Mouse (Mus musculus): ENCODE measurements around the gene Syn2. TPM values are rescaled to one million over a fixed set of nuclear protein-coding genes. Genes with fewer than 3 reads are reported as not detected.

Gene Syn2
- polyA plus RNA-seq, 1 experiment from 2014 or later: 23.3 TPM

DNA sequence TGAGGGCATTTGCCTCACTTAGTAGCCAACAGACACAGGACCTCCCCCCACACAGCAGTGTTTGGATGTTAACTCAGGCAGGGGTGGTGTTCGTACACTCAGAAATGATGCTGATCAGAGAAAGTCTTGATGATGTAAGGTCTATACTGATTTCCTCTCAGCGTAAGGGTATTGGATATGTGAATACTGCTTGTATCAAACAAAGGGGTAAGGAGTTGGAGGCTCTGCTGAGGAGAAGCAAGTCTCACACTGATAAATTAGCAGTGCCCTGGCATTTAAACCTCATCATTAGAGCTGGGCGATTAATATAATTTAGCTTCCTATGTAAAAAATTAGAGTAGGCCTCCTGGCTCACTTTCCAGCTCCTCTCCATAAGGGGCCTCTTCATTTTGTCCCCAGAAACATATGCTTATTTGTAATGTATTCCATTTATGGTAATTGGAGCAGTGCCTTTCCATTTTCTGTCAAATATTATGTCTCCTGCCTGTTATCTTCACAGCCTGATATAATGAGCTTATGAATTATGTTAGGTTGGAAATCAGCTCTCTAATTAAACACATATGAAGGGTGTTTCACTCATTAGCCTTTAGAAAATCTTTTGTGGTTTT is 31.3 kb downstream of the Syn2 start:
- Histone ChIP-seq H3K4me3 (ENCODE audit: low read depth, low read length) (no peak overlapping the region), H3K36me3 (ENCODE audit: control insufficient read depth, insufficient read depth, low read length) (no peaks in the 10 kb centered on the region), H3K9ac (ENCODE audit: low read length) (no peak overlapping the region), H3K9me3 (replicated peaks; ENCODE audit: control insufficient read depth, low read length) (no peaks in the 10 kb centered on the region), H3K4me1 (ENCODE audit: control insufficient read depth, insufficient read depth, low read length) (no peaks in the 10 kb centered on the region), H3K4me2 (ENCODE audit: low read length) (no peak overlapping the region), H3K27ac (ENCODE audit: low read depth, low read length) (peak overlapping the region; percentile 77), H3K27me3 (replicated peaks; ENCODE audit: control insufficient read depth, insufficient read depth, low read length) (no peaks in the 10 kb centered on the region)
- DNase-seq (ENCODE audit: low spot score) (peak; percentile 63), ATAC-seq (peak; percentile 78; the same call in 1 of the 2 replicates)
- 65% methylated on average over 3 of the region's 3 CpGs for WGBS

DNA sequence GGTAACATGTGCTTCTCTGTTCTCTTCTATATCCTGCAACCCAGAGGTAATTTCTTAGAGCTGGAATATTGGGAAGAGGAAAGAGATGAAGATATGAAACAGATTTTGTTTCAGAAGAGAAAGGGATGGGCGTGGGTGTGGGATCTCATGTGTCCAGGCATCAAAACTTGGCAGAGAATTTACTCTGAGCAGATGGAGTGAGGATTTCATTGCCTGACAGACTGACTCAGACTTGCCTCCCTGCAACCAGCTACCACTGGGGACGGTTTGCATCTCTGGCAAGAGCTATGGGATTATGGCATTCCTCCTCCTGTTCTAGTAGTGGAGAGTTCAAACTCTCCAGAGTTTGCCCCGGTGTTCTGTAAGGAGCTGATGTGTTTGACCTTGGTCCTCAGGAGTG is 34.2 kb downstream of the Syn2 start:
- DNase-seq (ENCODE audit: low spot score) (peak; percentile 72), ATAC-seq (peak; percentile 65)
- H3K4me1 ChIP-seq (ENCODE audit: control insufficient read depth, insufficient read depth, low read length): no peaks in the 10 kb centered on the region
- no peak overlapping the region for H3K4me2 ChIP-seq (ENCODE audit: low read length)
- H3K4me3 ChIP-seq (ENCODE audit: low read depth, low read length): no peak overlapping the region
- no peaks in the 10 kb centered on the region for H3K27me3 ChIP-seq (replicated peaks; ENCODE audit: control insufficient read depth, insufficient read depth, low read length)
- no peaks in the 10 kb centered on the region for H3K9me3 ChIP-seq (replicated peaks; ENCODE audit: control insufficient read depth, low read length)
- no peaks in the 10 kb centered on the region for H3K36me3 ChIP-seq (ENCODE audit: control insufficient read depth, insufficient read depth, low read length)
- WGBS: 50% methylated on average over 3 of the region's 3 CpGs
- no peak overlapping the region for H3K9ac ChIP-seq (ENCODE audit: low read length)
- peak overlapping the region; percentile 46; the same call in 1 of the 2 replicates for H3K27ac ChIP-seq (ENCODE audit: low read depth, low read length)

DNA sequence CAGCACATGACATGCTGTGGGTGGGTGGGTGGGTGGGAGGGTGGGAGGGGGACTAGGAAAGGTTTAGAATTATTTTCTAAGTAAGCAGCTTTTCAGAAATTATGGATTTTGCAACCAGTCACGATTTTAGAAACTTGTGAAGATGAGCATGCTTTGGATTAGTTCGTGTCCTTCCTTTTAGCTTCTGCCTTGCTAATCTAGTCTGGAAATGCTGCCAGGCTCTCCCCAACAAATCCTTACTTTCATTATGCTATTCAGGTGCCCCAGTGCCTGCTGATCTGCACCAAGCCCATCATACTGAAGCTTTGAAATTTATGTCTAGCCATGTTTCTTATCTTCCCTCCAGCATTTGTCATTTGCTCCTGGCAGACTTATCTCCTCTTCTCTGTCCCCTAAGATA is 34.8 kb downstream of the Syn2 start:
- DNase-seq (ENCODE audit: low spot score): no peak
- H3K27me3 ChIP-seq (replicated peaks; ENCODE audit: control insufficient read depth, insufficient read depth, low read length): no peaks in the 10 kb centered on the region
- no peak overlapping the region for H3K27ac ChIP-seq (ENCODE audit: low read depth, low read length)
- no peak overlapping the region for H3K4me3 ChIP-seq (ENCODE audit: low read depth, low read length)
- no peak for ATAC-seq
- no peak overlapping the region for H3K9ac ChIP-seq (ENCODE audit: low read length)
- no peaks in the 10 kb centered on the region for H3K9me3 ChIP-seq (replicated peaks; ENCODE audit: control insufficient read depth, low read length)
- H3K36me3 ChIP-seq (ENCODE audit: control insufficient read depth, insufficient read depth, low read length): no peaks in the 10 kb centered on the region
- H3K4me1 ChIP-seq (ENCODE audit: control insufficient read depth, insufficient read depth, low read length): no peaks in the 10 kb centered on the region
- WGBS: 63% methylated on average over 2 of the region's 2 CpGs
- H3K4me2 ChIP-seq (ENCODE audit: low read length): no peak overlapping the region

DNA sequence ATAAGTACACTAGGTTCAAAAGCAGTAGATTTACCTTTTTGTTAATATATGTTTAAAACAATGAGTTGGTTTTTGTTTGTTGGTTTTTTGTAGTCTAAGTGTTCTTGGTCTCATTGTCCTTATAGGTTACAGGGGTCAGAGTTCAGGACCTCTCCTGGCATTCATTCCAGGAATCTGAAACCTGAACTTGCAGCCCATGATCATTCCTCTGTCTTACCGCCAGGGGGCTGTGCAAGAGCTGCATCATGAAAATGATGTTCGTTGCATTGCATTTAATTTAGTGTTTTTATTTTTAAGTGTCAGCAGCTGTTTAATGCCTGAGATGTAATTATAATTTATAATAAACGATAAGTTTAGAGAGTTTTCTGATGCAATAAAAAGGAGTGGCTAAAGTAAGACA is 40.1 kb downstream of the Syn2 start:
- Histone ChIP-seq H3K4me3 (ENCODE audit: low read depth, low read length) (no peak overlapping the region), H3K27me3 (replicated peaks; ENCODE audit: control insufficient read depth, insufficient read depth, low read length) (no peaks in the 10 kb centered on the region), H3K27ac (ENCODE audit: low read depth, low read length) (no peak overlapping the region), H3K36me3 (ENCODE audit: control insufficient read depth, insufficient read depth, low read length) (no peaks in the 10 kb centered on the region), H3K9me3 (replicated peaks; ENCODE audit: control insufficient read depth, low read length) (no peaks in the 10 kb centered on the region), H3K9ac (ENCODE audit: low read length) (no peak overlapping the region), H3K4me1 (ENCODE audit: control insufficient read depth, insufficient read depth, low read length) (0 out of 2 replicates have a peak, but pooled peaks cover 3% of the 10 kb centered on the region), H3K4me2 (ENCODE audit: low read length) (no peak overlapping the region)
- ATAC-seq: no peak
- DNase-seq (ENCODE audit: low spot score): peak; percentile 56
- WGBS: 30% methylated on average over 3 of the region's 3 CpGs

DNA sequence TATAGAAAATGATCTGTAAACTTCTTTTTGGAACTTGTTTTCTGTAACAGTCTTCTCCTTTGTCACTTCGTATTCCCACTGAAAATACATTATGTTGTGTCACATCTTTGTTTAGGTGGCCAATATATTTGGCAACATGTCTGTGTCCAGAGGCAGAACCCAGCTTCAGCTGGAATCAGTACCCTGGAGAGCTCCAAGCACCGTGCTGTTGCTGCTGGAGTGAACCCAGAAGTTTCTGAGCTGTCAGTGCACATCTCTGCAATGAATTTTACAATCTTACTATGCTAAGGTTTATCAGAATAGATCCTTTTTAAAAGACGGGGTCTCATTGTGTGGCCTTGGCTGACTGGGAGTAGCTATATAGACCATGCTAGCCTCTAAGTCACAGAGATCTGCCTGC is 44.1 kb downstream of the Syn2 start:
- H3K27ac ChIP-seq (ENCODE audit: low read depth, low read length): no peak overlapping the region
- no peak overlapping the region for H3K9ac ChIP-seq (ENCODE audit: low read length)
- H3K27me3 ChIP-seq (replicated peaks; ENCODE audit: control insufficient read depth, insufficient read depth, low read length): no peaks in the 10 kb centered on the region
- ATAC-seq: no peak
- H3K36me3 ChIP-seq (ENCODE audit: control insufficient read depth, insufficient read depth, low read length): no peaks in the 10 kb centered on the region
- 0 out of 2 replicates have a peak, but pooled peaks cover 3% of the 10 kb centered on the region for H3K4me1 ChIP-seq (ENCODE audit: control insufficient read depth, insufficient read depth, low read length)
- no peaks in the 10 kb centered on the region for H3K9me3 ChIP-seq (replicated peaks; ENCODE audit: control insufficient read depth, low read length)
- no peak for DNase-seq (ENCODE audit: low spot score)
- no peak overlapping the region for H3K4me3 ChIP-seq (ENCODE audit: low read depth, low read length)
- 44% methylated on average over 3 of the region's 3 CpGs for WGBS
- H3K4me2 ChIP-seq (ENCODE audit: low read length): no peak overlapping the region

DNA sequence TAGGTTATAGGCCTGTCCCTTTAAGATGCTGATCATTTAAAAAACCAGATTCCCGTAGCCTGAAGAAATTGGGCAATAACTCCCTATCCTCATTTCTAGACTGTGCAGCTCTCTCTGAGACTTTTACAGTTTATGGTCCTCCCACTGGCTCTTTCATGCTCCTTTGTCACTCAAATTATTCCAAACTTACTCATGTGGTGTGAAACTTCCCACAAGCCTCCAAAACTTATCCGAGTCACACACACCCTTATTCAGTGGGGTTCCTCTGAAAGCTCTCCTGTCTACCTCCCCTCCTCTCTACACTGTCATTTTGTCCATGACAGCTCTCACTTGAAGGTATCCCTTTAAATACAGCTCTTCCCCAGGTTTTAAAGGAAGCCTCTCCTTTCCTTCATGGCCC is 46.4 kb downstream of the Syn2 start:
- no peak overlapping the region for H3K4me2 ChIP-seq (ENCODE audit: low read length)
- 0 out of 2 replicates have a peak, but pooled peaks cover 3% of the 10 kb centered on the region for H3K4me1 ChIP-seq (ENCODE audit: control insufficient read depth, insufficient read depth, low read length)
- H3K4me3 ChIP-seq (ENCODE audit: low read depth, low read length): no peak overlapping the region
- 70% methylated on average over 2 of the region's 2 CpGs for WGBS
- DNase-seq (ENCODE audit: low spot score): no peak
- H3K36me3 ChIP-seq (ENCODE audit: control insufficient read depth, insufficient read depth, low read length): no peaks in the 10 kb centered on the region
- H3K27me3 ChIP-seq (replicated peaks; ENCODE audit: control insufficient read depth, insufficient read depth, low read length): no peaks in the 10 kb centered on the region
- no peak overlapping the region for H3K9ac ChIP-seq (ENCODE audit: low read length)
- H3K27ac ChIP-seq (ENCODE audit: low read depth, low read length): no peak overlapping the region
- H3K9me3 ChIP-seq (replicated peaks; ENCODE audit: control insufficient read depth, low read length): no peaks in the 10 kb centered on the region
- ATAC-seq: no peak

DNA sequence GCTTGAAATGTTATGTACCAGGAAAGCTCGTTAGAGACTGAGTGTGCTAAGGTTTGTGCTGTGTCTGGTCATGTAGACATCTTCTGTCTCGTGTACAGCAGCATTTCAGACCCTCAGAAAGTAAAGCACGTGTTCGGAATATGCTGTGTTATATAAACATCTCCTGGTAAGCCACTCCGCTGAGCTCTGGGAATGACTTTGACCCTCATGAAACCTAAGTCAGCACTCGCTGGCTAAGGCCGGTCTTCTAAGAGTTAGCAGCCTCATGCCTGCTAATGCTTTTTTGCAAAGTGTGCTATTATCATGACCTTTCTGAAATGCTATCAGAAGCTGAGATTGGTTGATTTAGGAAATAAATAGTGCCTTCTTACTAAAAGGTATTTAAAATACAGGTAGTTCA is 56.4 kb downstream of the Syn2 start:
- Histone ChIP-seq H3K27me3 (replicated peaks; ENCODE audit: control insufficient read depth, insufficient read depth, low read length) (no peaks in the 10 kb centered on the region), H3K9ac (ENCODE audit: low read length) (no peak overlapping the region), H3K4me3 (ENCODE audit: low read depth, low read length) (no peak overlapping the region), H3K9me3 (replicated peaks; ENCODE audit: control insufficient read depth, low read length) (no peaks in the 10 kb centered on the region), H3K27ac (ENCODE audit: low read depth, low read length) (no peak overlapping the region), H3K36me3 (ENCODE audit: control insufficient read depth, insufficient read depth, low read length) (no peaks in the 10 kb centered on the region), H3K4me1 (ENCODE audit: control insufficient read depth, insufficient read depth, low read length) (no peaks in the 10 kb centered on the region), H3K4me2 (ENCODE audit: low read length) (no peak overlapping the region)
- 80% methylated on average over 7 of the region's 7 CpGs for WGBS
- DNase-seq (ENCODE audit: low spot score) (no peak), ATAC-seq (no peak)

DNA sequence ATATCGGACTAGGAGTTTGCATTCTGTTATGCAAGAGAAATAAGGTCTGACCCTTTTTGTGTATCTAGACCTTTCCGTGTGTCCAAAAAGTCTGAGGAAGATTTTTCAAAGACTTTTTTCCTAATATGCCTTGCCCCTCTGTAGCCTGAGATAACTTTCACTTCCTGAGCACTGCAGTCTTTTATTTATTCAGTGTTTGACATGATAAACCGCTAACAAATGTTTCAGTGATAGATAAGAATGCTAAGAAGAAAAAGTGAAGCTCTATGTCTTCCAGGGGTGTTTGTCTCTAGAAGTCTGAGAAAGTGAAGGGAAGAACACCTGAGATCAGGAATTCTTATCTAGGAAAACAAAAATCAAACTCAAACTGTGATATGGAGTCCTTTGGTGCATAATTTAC is 66.1 kb downstream of the Syn2 start:
- no peak for ATAC-seq
- H3K27me3 ChIP-seq (replicated peaks; ENCODE audit: control insufficient read depth, insufficient read depth, low read length): no peaks in the 10 kb centered on the region
- H3K27ac ChIP-seq (ENCODE audit: low read depth, low read length): no peak overlapping the region
- WGBS: 98% methylated on average over 3 of the region's 3 CpGs
- no peak overlapping the region for H3K4me2 ChIP-seq (ENCODE audit: low read length)
- H3K36me3 ChIP-seq (ENCODE audit: control insufficient read depth, insufficient read depth, low read length): no peaks in the 10 kb centered on the region
- DNase-seq (ENCODE audit: low spot score): no peak
- no peak overlapping the region for H3K9ac ChIP-seq (ENCODE audit: low read length)
- H3K9me3 ChIP-seq (replicated peaks; ENCODE audit: control insufficient read depth, low read length): no peaks in the 10 kb centered on the region
- H3K4me1 ChIP-seq (ENCODE audit: control insufficient read depth, insufficient read depth, low read length): no peaks in the 10 kb centered on the region
- no peak overlapping the region for H3K4me3 ChIP-seq (ENCODE audit: low read depth, low read length)

DNA sequence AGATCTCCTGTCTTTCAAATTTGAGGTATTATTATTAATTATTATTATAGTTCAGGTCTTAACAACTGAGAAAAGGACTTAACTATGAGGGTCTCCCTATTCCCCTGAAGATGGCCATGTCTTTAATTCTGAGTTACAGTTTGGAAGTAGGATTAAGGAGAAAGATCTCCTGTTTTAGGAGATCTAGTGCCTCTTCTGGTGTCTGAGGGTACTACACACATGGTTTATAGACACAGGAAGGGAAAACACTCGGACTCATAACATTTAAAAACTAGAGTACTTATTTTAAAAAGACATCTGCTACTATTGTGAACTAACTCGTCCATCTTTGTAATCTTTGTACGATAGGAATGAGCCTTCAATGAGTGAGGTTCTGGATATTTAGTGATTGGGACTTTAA is 68.3 kb downstream of the Syn2 start:
- 82% methylated on average over 3 of the region's 3 CpGs for WGBS
- no peak overlapping the region for H3K4me3 ChIP-seq (ENCODE audit: low read depth, low read length)
- H3K27me3 ChIP-seq (replicated peaks; ENCODE audit: control insufficient read depth, insufficient read depth, low read length): no peaks in the 10 kb centered on the region
- H3K4me1 ChIP-seq (ENCODE audit: control insufficient read depth, insufficient read depth, low read length): no peaks in the 10 kb centered on the region
- no peaks in the 10 kb centered on the region for H3K9me3 ChIP-seq (replicated peaks; ENCODE audit: control insufficient read depth, low read length)
- H3K36me3 ChIP-seq (ENCODE audit: control insufficient read depth, insufficient read depth, low read length): no peaks in the 10 kb centered on the region
- DNase-seq (ENCODE audit: low spot score): no peak
- H3K9ac ChIP-seq (ENCODE audit: low read length): no peak overlapping the region
- no peak overlapping the region for H3K27ac ChIP-seq (ENCODE audit: low read depth, low read length)
- no peak for ATAC-seq
- H3K4me2 ChIP-seq (ENCODE audit: low read length): no peak overlapping the region
